In the genomic region with DNA sequence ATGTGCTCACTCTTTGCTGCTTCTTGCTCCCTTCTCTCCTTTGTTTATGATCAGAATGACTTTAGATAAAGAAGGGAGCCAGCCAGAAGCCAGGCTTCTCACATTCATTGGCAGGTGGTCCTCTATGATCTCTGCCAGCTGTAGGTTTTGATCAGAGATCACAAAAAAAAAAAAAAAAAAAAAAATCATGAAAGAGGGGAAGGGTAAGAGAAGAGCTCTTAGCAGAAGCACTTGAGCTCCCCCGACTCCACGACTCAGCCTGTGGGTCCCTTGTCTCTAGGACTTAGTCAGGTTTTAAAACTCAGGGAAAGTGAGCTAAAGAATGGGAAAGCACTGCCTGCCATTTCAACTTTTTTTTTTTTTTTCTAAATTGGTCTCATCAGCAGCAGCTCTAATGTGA, we compare ENCODE assay signal across 19 mouse cellular contexts.
DNase-seq lines count a peak whose midpoint lies in the region; ATAC-seq and TF ChIP-seq lines count a peak whose summit lies in the region.
"Had no signal": no experiment of that assay in that cellular context is flagged by ENCODE, and none has a peak within 500 bp of the region (broad histone marks: within the 10 kb centered on the region; RNA-seq: fewer than 3 reads in every experiment).

No protein-coding gene starts in this region.

- peak; percentile 43 for DNase-seq in brain, embryonic 14.5 days (ENCODE audit: low read depth)
- peak; percentile 7 to 18 for DNase-seq in thymus, adult 18-20 months
- DNase-seq in thymus, postnatal 10 days (ENCODE audit: low spot score in 2 of 2), result peak; percentile 20 to 40
- peak; percentile 22 to 53 for DNase-seq in thymus, postnatal 36 days
- DNase-seq in right cerebral cortex, postnatal 10 days (ENCODE audit: low spot score in 2 of 2), result no peak
- DNase-seq in gastrocnemius, adult 8-10 months (ENCODE audit: low spot score in 2 of 2), result no peak
- DNase-seq: adrenal gland, adult 2 months; adrenal gland, postnatal 14 days; cerebellum, adult 11-12 months; cerebellum, adult 8-10 months; cerebellum, postnatal 10 days; cerebellum, postnatal 36 days; embryo, embryonic 11 days; gastrocnemius, postnatal 10 days; heart, adult 11 months had no signal

- no peak for ATAC-seq in erythroid progenitor cell, adult 5-6 weeks (replicated peaks; ENCODE audit: low FRiP score, poor library complexity, severe bottlenecking)
- ATAC-seq: CD4-positive, CD25-positive, alpha-beta regulatory T cell, adult 4 months; forebrain, embryonic 13.5 days; hindbrain, embryonic 16.5 days had no signal

- no peak for TF ChIP-seq POLR2A in brain, embryonic 14.5 days (IDR thresholded peaks at IDR 0.05; ENCODE audit: borderline replicate concordance, extremely low read depth, insufficient read depth, insufficient read length, poor library complexity, severe bottlenecking)

- TF ChIP-seq CTCF in brain, embryonic 14.5 days (IDR thresholded peaks at IDR 0.05; ENCODE audit: borderline replicate concordance, extremely low read depth, insufficient read depth, insufficient read length), result no peak

Comparison
In these comparisons a context has a peak if more than half of its experiments do, and no peak if none do; other contexts are left out.
1. DNase-seq: peak in brain, embryonic 14.5 days (single experiment), thymus, adult 18-20 months (2 of 2), thymus, postnatal 10 days (2 of 2) and thymus, postnatal 36 days (2 of 2); none in right cerebral cortex, postnatal 10 days (0 of 2) and gastrocnemius, adult 8-10 months (0 of 2).